Mouse (Mus musculus): ENCODE results near the gene Fam161b.

The Fam161b gene

GRCm38 (mm10) chr12:84361555-84362489 lies at the start of gene Fam161b, which contains the start of gene Coq6:
Gene Fam161b (minus strand): TSS chr12:84361833.
Gene Coq6 (plus strand): TSS chr12:84361657.
- peak; percentile 97 for DNase-seq

GRCm38 (mm10) chr12:84408819-84409507 lies 47.3 kb upstream of the Fam161b start, which contains the start of the genes Entpd5 and Bbof1:
Gene Entpd5 (minus strand): TSS chr12:84409029.
Gene Bbof1 (plus strand): TSS chr12:84409071.
- peak; percentile 93 for DNase-seq

GRCm38 (mm10) chr12:84407874-84408818 lies 46.5 kb upstream of the Fam161b start:
- DNase-seq = peak; percentile 50

GRCm38 (mm10) chr12:84407259-84407658 lies 45.6 kb upstream of the Fam161b start:
- DNase-seq = peak; percentile 21

GRCm38 (mm10) chr12:84404541-84404940 lies 42.9 kb upstream of the Fam161b start:
- DNase-seq = no peak

- DNase-seq = no peak
Observed at GRCm38 (mm10) chr12:84402923-84403322, 41.3 kb upstream of the Fam161b start.

- DNase-seq = no peak
Observed at GRCm38 (mm10) chr12:84400653-84401052, 39.0 kb upstream of the Fam161b start.

GRCm38 (mm10) chr12:84400068-84400467 lies 38.4 kb upstream of the Fam161b start:
- no peak for DNase-seq

GRCm38 (mm10) chr12:84399663-84400062 lies 38.0 kb upstream of the Fam161b start:
- DNase-seq = no peak

- DNase-seq = no peak
Observed at GRCm38 (mm10) chr12:84399135-84399534, 37.5 kb upstream of the Fam161b start.

GRCm38 (mm10) chr12:84398629-84399028 lies 37.0 kb upstream of the Fam161b start:
- no peak for DNase-seq

GRCm38 (mm10) chr12:84397685-84398084 lies 36.1 kb upstream of the Fam161b start:
- no peak for DNase-seq

- no peak for DNase-seq
Observed at GRCm38 (mm10) chr12:84396947-84397679, 35.5 kb upstream of the Fam161b start.

- DNase-seq = no peak
Observed at GRCm38 (mm10) chr12:84393847-84394246, 32.2 kb upstream of the Fam161b start.

- no peak for DNase-seq
Observed at GRCm38 (mm10) chr12:84392681-84393080, 31.0 kb upstream of the Fam161b start.

- DNase-seq = no peak
Observed at GRCm38 (mm10) chr12:84390336-84390735, 28.7 kb upstream of the Fam161b start.

GRCm38 (mm10) chr12:84388774-84389400 lies 27.3 kb upstream of the Fam161b start:
- DNase-seq = no peak

GRCm38 (mm10) chr12:84388097-84388496 lies 26.5 kb upstream of the Fam161b start:
- DNase-seq = no peak

- no peak for DNase-seq
Observed at GRCm38 (mm10) chr12:84385408-84385807, 23.8 kb upstream of the Fam161b start.

- no peak for DNase-seq
Observed at GRCm38 (mm10) chr12:84384644-84385081, 23.0 kb upstream of the Fam161b start.

GRCm38 (mm10) chr12:84382369-84382768 lies 20.7 kb upstream of the Fam161b start:
- no peak for DNase-seq
